ENCODE assay signal across 18 mouse cellular contexts in genomic region chr11:70446756-70447155, GRCm38 (mm10). TPM values are rescaled to one million over a fixed set of nuclear protein-coding genes. Genes with fewer than 3 reads are reported as not detected.
DNase-seq lines count a peak whose midpoint lies in the region; ATAC-seq and TF ChIP-seq lines count a peak whose summit lies in the region.
"Had no signal": no experiment of that assay in that cellular context is flagged by ENCODE, and none has a peak within 500 bp of the region (broad histone marks: within the 10 kb centered on the region; RNA-seq: fewer than 3 reads in every experiment).

No protein-coding gene starts in this region.

- no peak overlapping the region for H3K27ac ChIP-seq in liver, embryonic 14.5 days
- H3K27ac ChIP-seq in liver, embryonic 12.5 days, result no peak overlapping the region
- H3K27ac ChIP-seq in small intestine, adult 2 months (ENCODE audit: insufficient read depth, low read depth, low read length), result peak overlapping the region; percentile 4; the same call in 1 of the 2 replicates
- H3K27ac ChIP-seq: forebrain, embryonic 10.5 days; gastrocnemius, adult 2 months; hindbrain, embryonic 12.5 days had no signal

- H3K4me2 ChIP-seq in liver, embryonic 14.5 days (ENCODE audit: low read depth), result no peak overlapping the region
- no peak overlapping the region for H3K4me2 ChIP-seq in liver, embryonic 12.5 days
- H3K4me2 ChIP-seq: heart, embryonic 12.5 days; hindbrain, embryonic 12.5 days had no signal

- no peaks in the 10 kb centered on the region for H3K9me3 ChIP-seq in liver, embryonic 14.5 days (ENCODE audit: control insufficient read depth, low read length)
- no peaks in the 10 kb centered on the region for H3K9me3 ChIP-seq in liver, embryonic 12.5 days (replicated peaks)
- H3K9me3 ChIP-seq: forebrain, embryonic 10.5 days; G1E; heart, embryonic 12.5 days; hindbrain, embryonic 12.5 days had no signal

- no peaks in the 10 kb centered on the region for H3K36me3 ChIP-seq in liver, embryonic 14.5 days (replicated peaks; ENCODE audit: control insufficient read depth, insufficient read depth, low read depth)
- peaks cover 9% of the 10 kb centered on the region; the same call in 1 of the 2 replicates for H3K36me3 ChIP-seq in liver, embryonic 12.5 days
- no peaks in the 10 kb centered on the region for H3K36me3 ChIP-seq in small intestine, adult 2 months (ENCODE audit: control insufficient read depth, insufficient read depth, low read length)

- intact Hi-C loops in heart, postnatal 36 days (cut with DNase I), result no loop called here

- no peak for ATAC-seq in liver, embryonic 14.5 days (ENCODE audit: insufficient read depth)
- no peak for ATAC-seq in liver, embryonic 12.5 days
- ATAC-seq in common myeloid progenitor, adult 5-6 weeks (replicated peaks; ENCODE audit: low read depth, poor library complexity, severe bottlenecking), result peak; percentile 62; the same call in 1 of the 2 replicates
- ATAC-seq: activated CD4-positive, CD25-positive, alpha-beta regulatory T cell, adult 4 months had no signal

- H3K9ac ChIP-seq in liver, embryonic 14.5 days (replicated peaks), result no peak overlapping the region
- H3K9ac ChIP-seq in liver, embryonic 12.5 days, result no peak overlapping the region
- H3K9ac ChIP-seq: heart, embryonic 12.5 days; hindbrain, embryonic 12.5 days had no signal

- no peak overlapping the region for H3K4me3 ChIP-seq in liver, embryonic 14.5 days (ENCODE audit: insufficient read depth in 1 of 2, low read depth in 2 of 2, low read length in 2 of 2)
- H3K4me3 ChIP-seq in liver, embryonic 12.5 days, result no peak overlapping the region
- no peak overlapping the region for H3K4me3 ChIP-seq in small intestine, adult 2 months (ENCODE audit: low read depth, low read length)
- H3K4me3 ChIP-seq: forebrain, embryonic 10.5 days; gastrocnemius, adult 2 months; heart, embryonic 12.5 days; hindbrain, embryonic 12.5 days; myocyte had no signal

- TF ChIP-seq EP300 in liver, embryonic 14.5 days (IDR thresholded peaks at IDR 0.05; ENCODE audit: low read depth), result no peak

- peak; percentile 93 for DNase-seq in heart, adult 11 months
- no peak for DNase-seq in heart, postnatal 36 days
- DNase-seq in liver, embryonic 14.5 days (ENCODE audit: low read depth in 3 of 3, low spot score in 3 of 3), result no peak
- DNase-seq in embryo, embryonic 11 days, result no peak
- DNase-seq in natural killer cell, adult 2 months (ENCODE audit: low spot score in 2 of 2), result no peak
- DNase-seq: cerebellum, adult 9-11 months; gastrocnemius, adult 2 months; kidney, adult 9 months had no signal

- peak; percentile 47 for TF ChIP-seq CTCF in liver, embryonic 14.5 days (IDR thresholded peaks at IDR 0.05; ENCODE audit: low read depth)
- no peak for TF ChIP-seq CTCF in small intestine, adult 2 months (IDR thresholded peaks at IDR 0.05; ENCODE audit: extremely low read depth, insufficient read length, insufficient replicate concordance, low read depth, low read length)

- no peak for TF ChIP-seq POLR2A in small intestine, adult 2 months (IDR thresholded peaks at IDR 0.05; ENCODE audit: low read depth, low read length)

- no peaks in the 10 kb centered on the region for H3K27me3 ChIP-seq in liver, embryonic 14.5 days (ENCODE audit: control insufficient read depth, insufficient read depth, low read length)
- no peaks in the 10 kb centered on the region for H3K27me3 ChIP-seq in liver, embryonic 12.5 days (replicated peaks)
- no peaks in the 10 kb centered on the region for H3K27me3 ChIP-seq in small intestine, adult 2 months (ENCODE audit: control insufficient read depth, insufficient read depth, low read length)
- H3K27me3 ChIP-seq: heart, embryonic 12.5 days; hindbrain, embryonic 12.5 days had no signal

- peaks cover 0 to 19% of the 10 kb centered on the region in 2 experiments; a peak in 2 of 4 replicates for H3K4me1 ChIP-seq in liver, embryonic 14.5 days (replicated peaks; ENCODE audit: control insufficient read depth in 2 of 2, insufficient read depth in 2 of 2, low read length in 1 of 2)
- peaks cover 19% of the 10 kb centered on the region for H3K4me1 ChIP-seq in liver, embryonic 12.5 days
- H3K4me1 ChIP-seq in small intestine, adult 2 months (ENCODE audit: control insufficient read depth, insufficient read depth, insufficient read length, low read length), result no peaks in the 10 kb centered on the region
- H3K4me1 ChIP-seq: heart, embryonic 12.5 days; hindbrain, embryonic 12.5 days had no signal

- 11% methylated on average over 3 of the region's 3 CpGs for WGBS in liver, embryonic 14.5 days (ENCODE audit: insufficient replicate concordance)
- WGBS in liver, embryonic 12.5 days (ENCODE audit: insufficient replicate concordance), result 13% methylated on average over 3 of the region's 3 CpGs
- WGBS in small intestine, adult 2 months, result 62% methylated on average over 3 of the region's 3 CpGs

RNA-seq across cellular contexts. Expression of gene Med11, which starts 5.0 kb away (rescaled TPM):
- total RNA-seq in heart, postnatal 36 days (2021), result 1 to 10 TPM; 8.9 to 9.7 TPM
- 11.9 and 12.8 TPM in 2 replicates for polyA plus RNA-seq in liver, embryonic 14.5 days (2012; rRNA removed)
- 17.0 and 20.0 TPM in 2 replicates for polyA plus RNA-seq in liver, embryonic 14.5 days (2014; fragmentation: Nextera tagmentation; extraction: Ambion mirVana)
- 19.7 and 21.7 TPM in 2 replicates for polyA plus RNA-seq in liver, embryonic 12.5 days (2016; fragmentation: Nextera tagmentation; extraction: Ambion mirVana)
- total RNA-seq in common myeloid progenitor, adult 5-6 weeks (2017), result 36.3 and 43.1 TPM in 2 replicates
- polyA plus RNA-seq in small intestine, adult 2 months (2012; rRNA removed), result 16.4 and 24.1 TPM in 2 replicates

RNA-seq across cellular contexts. Expression of gene Zmynd15, which starts 12.5 kb away (rescaled TPM):
- 1 to 10 TPM; 1.8 to 2.2 TPM for total RNA-seq in heart, postnatal 36 days (2021)
- polyA plus RNA-seq in liver, embryonic 14.5 days (2012; rRNA removed), result 0.28 and 0.31 TPM in 2 replicates
- 0.10 and 0.29 TPM in 2 replicates for polyA plus RNA-seq in liver, embryonic 14.5 days (2014; fragmentation: Nextera tagmentation; extraction: Ambion mirVana)
- 0.12 and 0.23 TPM in 2 replicates for polyA plus RNA-seq in liver, embryonic 12.5 days (2016; fragmentation: Nextera tagmentation; extraction: Ambion mirVana)
- not detected in 2 replicates for total RNA-seq in common myeloid progenitor, adult 5-6 weeks (2017)
- 2.5 and 7.1 TPM in 2 replicates for polyA plus RNA-seq in small intestine, adult 2 months (2012; rRNA removed)
- polyA plus RNA-seq: activated CD4-positive, CD25-positive, alpha-beta regulatory T cell, adult 4 months; G1E; myocyte had no signal

RNA-seq across cellular contexts. Expression of gene Cxcl16, which starts 13.0 kb away (rescaled TPM):
- total RNA-seq in heart, postnatal 36 days (2021), result 10 to 100 TPM in 1 of 2 experiments, 1 to 10 TPM in 1; 9.6 to 10.9 TPM
- polyA plus RNA-seq in liver, embryonic 14.5 days (2012; rRNA removed), result 0.94 and 1.1 TPM in 2 replicates
- polyA plus RNA-seq in liver, embryonic 14.5 days (2014; fragmentation: Nextera tagmentation; extraction: Ambion mirVana), result 0.79 and 1.5 TPM in 2 replicates
- polyA plus RNA-seq in liver, embryonic 12.5 days (2016; fragmentation: Nextera tagmentation; extraction: Ambion mirVana), result 0.87 and 1.1 TPM in 2 replicates
- total RNA-seq in common myeloid progenitor, adult 5-6 weeks (2017), result not detected in 2 replicates
- 28.1 and 48.0 TPM in 2 replicates for polyA plus RNA-seq in small intestine, adult 2 months (2012; rRNA removed)
- total RNA-seq: G1E; megakaryocyte-erythroid progenitor cell, adult 5-6 weeks had no signal
- polyA plus RNA-seq: G1E had no signal

RNA-seq across cellular contexts. Expression of gene Arrb2, which starts 14.3 kb away (rescaled TPM):
- 10 to 100 TPM; 14.8 to 15.4 TPM for total RNA-seq in heart, postnatal 36 days (2021)
- polyA plus RNA-seq in liver, embryonic 14.5 days (2012; rRNA removed), result 17.8 and 19.4 TPM in 2 replicates
- polyA plus RNA-seq in liver, embryonic 14.5 days (2014; fragmentation: Nextera tagmentation; extraction: Ambion mirVana), result 9.8 and 11.0 TPM in 2 replicates
- 17.9 and 22.5 TPM in 2 replicates for polyA plus RNA-seq in liver, embryonic 12.5 days (2016; fragmentation: Nextera tagmentation; extraction: Ambion mirVana)
- total RNA-seq in common myeloid progenitor, adult 5-6 weeks (2017), result 43.6 and 46.6 TPM in 2 replicates
- 15.3 and 23.2 TPM in 2 replicates for polyA plus RNA-seq in small intestine, adult 2 months (2012; rRNA removed)

RNA-seq across cellular contexts. Expression of gene Pelp1, which starts 36.9 kb away (rescaled TPM):
- 10 to 100 TPM; 19.4 to 22.1 TPM for total RNA-seq in heart, postnatal 36 days (2021)
- polyA plus RNA-seq in liver, embryonic 14.5 days (2012; rRNA removed), result 9.6 and 9.8 TPM in 2 replicates
- polyA plus RNA-seq in liver, embryonic 14.5 days (2014; fragmentation: Nextera tagmentation; extraction: Ambion mirVana), result 12.1 and 13.8 TPM in 2 replicates
- 28.6 and 29.7 TPM in 2 replicates for polyA plus RNA-seq in liver, embryonic 12.5 days (2016; fragmentation: Nextera tagmentation; extraction: Ambion mirVana)
- total RNA-seq in common myeloid progenitor, adult 5-6 weeks (2017), result 13.4 and 16.5 TPM in 2 replicates
- 7.5 and 12.2 TPM in 2 replicates for polyA plus RNA-seq in small intestine, adult 2 months (2012; rRNA removed)

Comparison
In these comparisons a context has a peak if more than half of its experiments do, and no peak if none do; other contexts are left out.
1. RNA of gene Cxcl16, which starts 13.0 kb away (polyA plus RNA-seq): 28.1 to 48.0 TPM in small intestine, adult 2 months; 0.79 to 1.5 TPM in liver, embryonic 14.5 days and 0.87 to 1.1 TPM in liver, embryonic 12.5 days; every median in the first group is over 10 times any median in the second.